Mouse (Mus musculus): ENCODE results near the gene Fgd2. TPM values are rescaled to one million over a fixed set of nuclear protein-coding genes. Genes with fewer than 3 reads are reported as not detected.

Fgd2 gene
- polyA plus RNA-seq, 1 experiment: 41.8 TPM

- H3K4me3 ChIP-seq (replicated peaks; ENCODE audit: control insufficient read depth, low read depth, low read length): no peak overlapping the region
- H3K4me1 ChIP-seq (ENCODE audit: control insufficient read depth, insufficient read depth, low read length): no peaks in the 10 kb centered on the region; the same call in 1 of the 2 replicates
- no peak overlapping the region for H3K27ac ChIP-seq (ENCODE audit: control insufficient read depth, insufficient read depth, low read depth, low read length, poor library complexity)
- TF ChIP-seq CTCF (IDR thresholded peaks at IDR 0.05; ENCODE audit: control insufficient read depth, insufficient read depth, low read length): peak; percentile 98
- no peak for TF ChIP-seq POLR2A (IDR thresholded peaks at IDR 0.05; ENCODE audit: borderline replicate concordance, control insufficient read depth, low read depth, low read length)
- WGBS: 3% methylated on average over 7 of the region's 7 CpGs
These were observed 20.8 kb downstream of the Fgd2 start for GRCm38 (mm10) chr17:29381472-29381871.

GRCm38 (mm10) chr17:29382417-29382816 lies 21.7 kb downstream of the Fgd2 start:
- 75% methylated on average over 11 of the region's 11 CpGs for WGBS
- Histone ChIP-seq H3K27ac (ENCODE audit: control insufficient read depth, insufficient read depth, low read depth, low read length, poor library complexity) (no peak overlapping the region), H3K4me1 (ENCODE audit: control insufficient read depth, insufficient read depth, low read length) (no peaks in the 10 kb centered on the region; the same call in 1 of the 2 replicates), H3K4me3 (replicated peaks; ENCODE audit: control insufficient read depth, low read depth, low read length) (no peak overlapping the region)
- TF ChIP-seq POLR2A (IDR thresholded peaks at IDR 0.05; ENCODE audit: borderline replicate concordance, control insufficient read depth, low read depth, low read length) (no peak), CTCF (IDR thresholded peaks at IDR 0.05; ENCODE audit: control insufficient read depth, insufficient read depth, low read length) (no peak)

- WGBS: 77% methylated on average over 9 of the region's 9 CpGs
- Histone ChIP-seq H3K4me1 (ENCODE audit: control insufficient read depth, insufficient read depth, low read length) (no peaks in the 10 kb centered on the region; the same call in 1 of the 2 replicates), H3K27ac (ENCODE audit: control insufficient read depth, insufficient read depth, low read depth, low read length, poor library complexity) (no peak overlapping the region), H3K4me3 (replicated peaks; ENCODE audit: control insufficient read depth, low read depth, low read length) (no peak overlapping the region)
- TF ChIP-seq POLR2A (IDR thresholded peaks at IDR 0.05; ENCODE audit: borderline replicate concordance, control insufficient read depth, low read depth, low read length): no peak
- TF ChIP-seq CTCF (IDR thresholded peaks at IDR 0.05; ENCODE audit: control insufficient read depth, insufficient read depth, low read length): no peak
These were observed 23.2 kb downstream of the Fgd2 start for GRCm38 (mm10) chr17:29383923-29384322.

- TF ChIP-seq CTCF (IDR thresholded peaks at IDR 0.05; ENCODE audit: control insufficient read depth, insufficient read depth, low read length) (peak; percentile 3; the same call in 1 of the 2 replicates), POLR2A (IDR thresholded peaks at IDR 0.05; ENCODE audit: borderline replicate concordance, control insufficient read depth, low read depth, low read length) (no peak)
- Histone ChIP-seq H3K4me1 (ENCODE audit: control insufficient read depth, insufficient read depth, low read length) (no peaks in the 10 kb centered on the region; the same call in 1 of the 2 replicates), H3K27ac (ENCODE audit: control insufficient read depth, insufficient read depth, low read depth, low read length, poor library complexity) (no peak overlapping the region), H3K4me3 (replicated peaks; ENCODE audit: control insufficient read depth, low read depth, low read length) (no peak overlapping the region)
- 39% methylated on average over 5 of the region's 5 CpGs for WGBS
These were observed 24.2 kb downstream of the Fgd2 start for GRCm38 (mm10) chr17:29384850-29385438.

GRCm38 (mm10) chr17:29385746-29386145 lies 25.0 kb downstream of the Fgd2 start:
- no peak for TF ChIP-seq CTCF (IDR thresholded peaks at IDR 0.05; ENCODE audit: control insufficient read depth, insufficient read depth, low read length)
- no peak for TF ChIP-seq POLR2A (IDR thresholded peaks at IDR 0.05; ENCODE audit: borderline replicate concordance, control insufficient read depth, low read depth, low read length)
- no peak overlapping the region for H3K27ac ChIP-seq (ENCODE audit: control insufficient read depth, insufficient read depth, low read depth, low read length, poor library complexity)
- no peaks in the 10 kb centered on the region; the same call in 1 of the 2 replicates for H3K4me1 ChIP-seq (ENCODE audit: control insufficient read depth, insufficient read depth, low read length)
- WGBS: 90% methylated on average over 6 of the region's 6 CpGs
- H3K4me3 ChIP-seq (replicated peaks; ENCODE audit: control insufficient read depth, low read depth, low read length): no peak overlapping the region

- H3K4me3 ChIP-seq (replicated peaks; ENCODE audit: control insufficient read depth, low read depth, low read length): no peak overlapping the region
- H3K4me1 ChIP-seq (ENCODE audit: control insufficient read depth, insufficient read depth, low read length): peaks cover 6% of the 10 kb centered on the region; the same call in 1 of the 2 replicates
- no peak overlapping the region for H3K27ac ChIP-seq (ENCODE audit: control insufficient read depth, insufficient read depth, low read depth, low read length, poor library complexity)
- 79% methylated on average over 11 of the region's 11 CpGs for WGBS
- no peak for TF ChIP-seq CTCF (IDR thresholded peaks at IDR 0.05; ENCODE audit: control insufficient read depth, insufficient read depth, low read length)
- no peak for TF ChIP-seq POLR2A (IDR thresholded peaks at IDR 0.05; ENCODE audit: borderline replicate concordance, control insufficient read depth, low read depth, low read length)
These were observed 28.3 kb downstream of the Fgd2 start for GRCm38 (mm10) chr17:29388978-29389377.

GRCm38 (mm10) chr17:29391280-29391679 lies 30.6 kb downstream of the Fgd2 start:
- Histone ChIP-seq H3K27ac (ENCODE audit: control insufficient read depth, insufficient read depth, low read depth, low read length, poor library complexity) (no peak overlapping the region), H3K4me3 (replicated peaks; ENCODE audit: control insufficient read depth, low read depth, low read length) (no peak overlapping the region), H3K4me1 (ENCODE audit: control insufficient read depth, insufficient read depth, low read length) (peaks cover 12% of the 10 kb centered on the region)
- WGBS: 37% methylated on average over 8 of the region's 8 CpGs
- TF ChIP-seq POLR2A (IDR thresholded peaks at IDR 0.05; ENCODE audit: borderline replicate concordance, control insufficient read depth, low read depth, low read length) (no peak), CTCF (IDR thresholded peaks at IDR 0.05; ENCODE audit: control insufficient read depth, insufficient read depth, low read length) (no peak)

GRCm38 (mm10) chr17:29393335-29394089 lies 32.8 kb downstream of the Fgd2 start:
- H3K27ac ChIP-seq (ENCODE audit: control insufficient read depth, insufficient read depth, low read depth, low read length, poor library complexity): peak overlapping the region; percentile 93
- TF ChIP-seq CTCF (IDR thresholded peaks at IDR 0.05; ENCODE audit: control insufficient read depth, insufficient read depth, low read length) (no peak), POLR2A (IDR thresholded peaks at IDR 0.05; ENCODE audit: borderline replicate concordance, control insufficient read depth, low read depth, low read length) (no peak)
- WGBS: 29% methylated on average over 14 of the region's 14 CpGs
- H3K4me3 ChIP-seq (replicated peaks; ENCODE audit: control insufficient read depth, low read depth, low read length): no peak overlapping the region
- peaks cover 17% of the 10 kb centered on the region for H3K4me1 ChIP-seq (ENCODE audit: control insufficient read depth, insufficient read depth, low read length)
